Mouse (Mus musculus) brain, embryonic 14.5 days (tissue): ENCODE measurements around the gene Idi2. TPM values are rescaled to one million over a fixed set of nuclear protein-coding genes. Genes with fewer than 3 reads are reported as not detected.
"Not testable (repeated sequence)": the region's sequence is repeated elsewhere in the genome, so short reads cannot be mapped to it uniquely, and the experiment has no call there.

Source experiments
- DNase-seq: peaks from one replicate; pipeline ENCODE4 v3.0.0-alpha.2; 2011; ENCODE audit warnings: low read depth
- CTCF ChIP-seq: fragments of 200-500 bp; IDR thresholded peaks from 2 replicates; pipeline ENCODE4 v1.5.1; 2012; ENCODE audit warnings: inconsistent platforms, mild to moderate bottlenecking, moderate library complexity, borderline replicate concordance; ENCODE audit not compliant: insufficient read depth, insufficient read length; ENCODE audit errors: extremely low read depth
- POLR2A ChIP-seq: fragments of 200-500 bp; IDR thresholded peaks from 2 replicates; pipeline ENCODE4 v1.6.1; 2012; ENCODE audit warnings: mild to moderate bottlenecking, inconsistent platforms, borderline replicate concordance; ENCODE audit not compliant: poor library complexity, insufficient read depth, insufficient read length, severe bottlenecking; ENCODE audit errors: extremely low read depth
- polyA plus RNA-seq: library from polyadenylated mRNA; depleted of rRNA; stranded (reverse); fragments of >200 nt; gene quantifications from 2 replicates; pipeline ENCODE4 v1.2.3, GENCODE M21; 2012; rRNA removed

Idi2 gene
- polyA plus RNA-seq, 1 experiment, result not detected

- TF ChIP-seq POLR2A (no peak), CTCF (no peak)
- DNase-seq, result no peak
These were observed 15.1 kb downstream of the Idi2 start for GRCm38 (mm10) chr13:8967742-8968141.

DNA sequence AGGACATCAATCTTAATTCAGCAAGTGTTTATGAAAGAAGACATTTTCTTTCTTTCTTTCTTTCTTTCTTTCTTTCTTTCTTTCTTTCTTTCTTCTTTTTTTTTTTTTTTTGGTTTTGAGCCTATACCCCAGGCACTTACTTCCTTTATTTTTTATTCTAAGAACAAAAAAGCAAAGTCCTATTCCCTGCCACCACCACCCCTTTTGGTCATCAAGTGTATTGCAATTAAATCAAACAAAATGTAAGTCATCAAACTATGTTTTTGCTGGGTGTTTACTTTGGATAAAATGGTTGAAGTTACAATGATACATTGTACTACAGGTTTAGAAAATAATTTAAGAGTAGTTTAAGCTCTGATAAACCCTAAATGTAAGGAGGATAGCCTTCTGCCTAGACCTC lies 19.7 kb downstream of the Idi2 start:
- TF ChIP-seq CTCF (no peak), POLR2A (no peak)
- no peak for DNase-seq

- no peak for DNase-seq
- TF ChIP-seq POLR2A (no peak), CTCF (no peak)
These were observed 20.3 kb downstream of the Idi2 start for GRCm38 (mm10) chr13:8972972-8973371.

DNA sequence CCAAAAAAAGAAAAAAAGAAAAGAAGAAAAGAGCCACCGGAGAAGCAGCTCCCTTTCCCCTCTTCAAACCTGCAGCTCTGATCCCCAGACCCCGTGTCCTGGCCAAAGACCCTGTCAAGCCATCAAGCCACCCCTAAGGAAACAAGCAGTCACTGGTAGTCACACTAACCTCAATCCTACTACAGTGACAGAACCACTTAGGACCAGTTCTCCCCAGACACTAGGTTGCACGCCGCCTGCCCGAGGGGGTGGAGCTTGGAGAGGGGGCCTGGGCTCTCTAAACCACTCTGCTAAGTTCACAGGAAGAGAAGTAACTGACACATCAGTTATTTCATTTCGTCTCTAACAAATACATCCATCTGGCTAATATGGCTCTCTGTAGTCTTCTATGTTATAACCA lies 39.6 kb downstream of the Idi2 start:
- no peak for DNase-seq
- TF ChIP-seq POLR2A (no peak), CTCF (no peak)

- peak; percentile 63 for DNase-seq
- TF ChIP-seq POLR2A (no peak), CTCF (no peak)
These were observed 42.7 kb downstream of the Idi2 start for GRCm38 (mm10) chr13:8995159-8995989.

- peak; percentile 99 for DNase-seq
- TF ChIP-seq CTCF (peak; percentile 68), POLR2A (peak; percentile 63; the same call in 1 of the 2 replicates)
These were observed 43.5 kb downstream of the Idi2 start, which contains the start of gene Gtpbp4 for GRCm38 (mm10) chr13:8995990-8996786. Gene Gtpbp4, minus strand, starts transcription at chr13:8996083.

DNA sequence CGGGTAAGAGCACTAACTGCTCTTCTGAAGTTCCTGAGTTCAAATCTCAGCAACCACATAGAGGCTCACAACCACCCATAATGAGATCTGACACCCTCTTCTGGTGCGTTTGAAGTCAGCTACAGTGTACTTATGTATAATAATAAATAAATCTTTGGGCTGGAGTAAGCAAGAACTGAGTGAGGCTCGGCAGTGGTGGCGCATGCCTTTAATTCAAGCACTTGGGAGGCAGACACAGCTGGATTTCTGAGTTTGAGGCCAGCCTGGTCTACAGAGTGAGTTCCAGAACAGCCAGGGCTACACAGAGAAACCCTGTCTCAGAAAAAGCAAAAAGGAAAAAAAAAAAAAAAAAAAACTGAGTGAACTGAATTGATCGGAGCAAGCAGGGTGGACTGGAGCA lies 44.6 kb downstream of the Idi2 start:
- DNase-seq, result not testable (repeated sequence)

- no peak for TF ChIP-seq CTCF
- TF ChIP-seq POLR2A, result no peak
These were observed 46.8 kb downstream of the Idi2 start for GRCm38 (mm10) chr13:8999464-8999863.

GRCm38 (mm10) chr13:9003306-9003705 lies 50.6 kb downstream of the Idi2 start:
- TF ChIP-seq CTCF (no peak), POLR2A (no peak)
- no peak for DNase-seq

More at GRCm38 (mm10) chr13:8999464-8999863, 46.8 kb downstream of the Idi2 start:
- DNase-seq, result no peak

Other genes with a start within 250 kb of the Idi2 start
- gene Wdr37, start 81.0 kb upstream of the Idi2 start, polyA plus RNA-seq, result 35.0 and 43.4 TPM in 2 replicates
- 49.7 and 54.2 TPM in 2 replicates for gene Idi1, start 67.4 kb upstream of the Idi2 start, polyA plus RNA-seq
- not detected in 2 replicates for gene Gm9745, start 4.6 kb upstream of the Idi2 start, polyA plus RNA-seq
- 25.6 and 30.5 TPM in 2 replicates for gene Gtpbp4, start 43.2 kb downstream of the Idi2 start, polyA plus RNA-seq
- 23.0 and 35.2 TPM in 2 replicates for gene Larp4b, start 141.0 kb downstream of the Idi2 start, polyA plus RNA-seq